Mouse (Mus musculus): Measurements from ENCODE around the gene Slc22a23.

GRCm38 (mm10) chr13:34316511-34316910, 28.5 kb downstream of the Slc22a23 start:
- TF ChIP-seq POLR2A (IDR thresholded peaks at IDR 0.05; ENCODE audit: insufficient read depth, low read depth, low read length) (no peak), EP300 (IDR thresholded peaks at IDR 0.05; ENCODE audit: insufficient read depth, low read depth, low read length) (no peak)
